Mouse (Mus musculus): ENCODE measurements at regions not wholly inside any gene's neighbourhood (a gene's known extent, or its start where the extent isn't known, plus 50 kb on each side); places are given as distances from the start of the nearest gene placed in this dataset.
A peak's percentile ranks its signal among the peaks of the same experiment; 100 is the strongest.
"Not testable (repeated sequence)": the region's sequence is repeated elsewhere in the genome, so short reads cannot be mapped to it uniquely, and the experiment has no call there.

GRCm38 (mm10) chr2:10999217-10999618 is 172.7 kb upstream of the Prkcq start:
- DNase-seq, result no peak

- no peak for DNase-seq
Observed at GRCm38 (mm10) chr2:11005806-11006205, 166.1 kb upstream of the Prkcq start.

- no peak for DNase-seq
Observed at GRCm38 (mm10) chr2:11011041-11011962, 160.6 kb upstream of the Prkcq start.

GRCm38 (mm10) chr2:11012312-11012860 is 159.5 kb upstream of the Prkcq start:
- DNase-seq, result no peak

GRCm38 (mm10) chr2:11013154-11013553 is 158.8 kb upstream of the Prkcq start:
- DNase-seq, result no peak

GRCm38 (mm10) chr2:11016446-11016845 is 155.5 kb upstream of the Prkcq start:
- DNase-seq, result no peak

- no peak for DNase-seq
Observed at GRCm38 (mm10) chr2:11032891-11033290, 139.0 kb upstream of the Prkcq start.

GRCm38 (mm10) chr2:11034178-11034577 is 137.7 kb upstream of the Prkcq start:
- no peak for DNase-seq

- DNase-seq, result no peak
Observed at GRCm38 (mm10) chr2:11037343-11037742, 134.6 kb upstream of the Prkcq start.

- DNase-seq, result no peak
Observed at GRCm38 (mm10) chr2:11038440-11038839, 133.5 kb upstream of the Prkcq start.

GRCm38 (mm10) chr2:11040005-11040404 is 131.9 kb upstream of the Prkcq start:
- no peak for DNase-seq

GRCm38 (mm10) chr2:11044727-11045274 is 127.1 kb upstream of the Prkcq start:
- no peak for DNase-seq

- DNase-seq, result no peak
Observed at GRCm38 (mm10) chr2:11051621-11052020, 120.3 kb upstream of the Prkcq start.

- DNase-seq, result peak; percentile 33 to 54
Observed at GRCm38 (mm10) chr2:11059731-11060425, 112.0 kb upstream of the Prkcq start.

GRCm38 (mm10) chr2:11067384-11067783 is 104.5 kb upstream of the Prkcq start:
- no peak for DNase-seq

GRCm38 (mm10) chr2:11083536-11083935 is 88.4 kb upstream of the Prkcq start:
- no peak for DNase-seq

- no peak for DNase-seq
Observed at GRCm38 (mm10) chr2:11086996-11087395, 84.9 kb upstream of the Prkcq start.

GRCm38 (mm10) chr2:11099834-11100622 is 71.9 kb upstream of the Prkcq start:
- DNase-seq, result not testable (repeated sequence)

- DNase-seq, result peak in 1 of 2 experiments; percentile 19
Observed at GRCm38 (mm10) chr2:11113191-11113590, 58.7 kb upstream of the Prkcq start.

- no peak for DNase-seq
Observed at GRCm38 (mm10) chr2:11118625-11119024, 53.3 kb upstream of the Prkcq start.

GRCm38 (mm10) chr2:11119301-11119700 is 52.6 kb upstream of the Prkcq start:
- no peak for DNase-seq

All from cerebellum, postnatal 36 days (tissue).